Mouse (Mus musculus): ENCODE results near the gene Csn3. TPM values are rescaled to one million over a fixed set of nuclear protein-coding genes. Genes with fewer than 3 reads are reported as not detected.

The Csn3 gene
- 0.13 and 0.37 TPM in 2 replicates for polyA plus RNA-seq (2015; fragmentation: Nextera tagmentation; extraction: Ambion mirVana)

GRCm38 (mm10) chr5:87925372-87925771, at the start of gene Csn3:
Csn3 (plus strand) TSS chr5:87925579.
- Histone ChIP-seq H3K4me2 (replicated peaks) (no peak within 1 kb of the TSS), H3K27ac (no peak within 1 kb of the TSS), H3K27me3 (replicated peaks) (no peaks in the 10 kb centered on the region), H3K4me3 (replicated peaks) (no peak within 1 kb of the TSS), H3K4me1 (replicated peaks) (no peaks in the 10 kb centered on the region), H3K9ac (no peak within 1 kb of the TSS), H3K9me3 (no peaks in the 10 kb centered on the region), H3K36me3 (no peaks in the 10 kb centered on the region)
- whole genome bisulfite sequencing: 42% methylated on average over 5 of the region's 5 CpGs
- ATAC-seq: no peak

DNA sequence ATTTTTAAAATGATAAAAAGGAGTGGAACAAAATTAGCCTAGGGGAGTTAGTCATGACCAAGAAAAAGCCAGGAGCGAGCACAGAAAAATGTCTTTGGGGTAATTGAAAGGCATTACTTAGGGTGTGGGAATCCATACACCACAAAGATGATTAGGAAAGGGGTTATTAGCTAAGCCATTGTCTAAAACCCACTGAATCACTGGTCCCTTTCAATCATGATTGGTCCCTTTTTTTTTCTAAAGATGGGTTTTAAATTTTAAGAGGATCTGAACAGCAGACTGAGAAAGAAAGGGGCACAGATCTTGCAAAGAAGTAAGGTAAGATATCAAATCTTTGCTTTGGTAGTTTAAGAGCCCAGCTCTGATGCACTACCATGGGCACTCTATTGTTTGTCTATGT, 40.6 kb upstream of the Csn3 start, which contains the start of gene Odam:
Gene Odam, plus strand, starts transcription at position 301 of the 400 bp plus-strand sequence.
- no peak for ATAC-seq
- WGBS: 85% methylated on average over 1 of the region's 1 CpGs
- H3K4me2 ChIP-seq (replicated peaks): no peak within 1 kb of the TSS
- H3K27ac ChIP-seq: no peak within 1 kb of the TSS
- H3K4me1 ChIP-seq (replicated peaks): no peaks in the 10 kb centered on the region
- H3K9me3 ChIP-seq: no peaks in the 10 kb centered on the region
- no peak within 1 kb of the TSS for H3K9ac ChIP-seq
- H3K36me3 ChIP-seq: no peaks in the 10 kb centered on the region
- H3K27me3 ChIP-seq (replicated peaks): no peaks in the 10 kb centered on the region
- no peak within 1 kb of the TSS for H3K4me3 ChIP-seq (replicated peaks)

- Histone ChIP-seq H3K9ac (no peak overlapping the region), H3K4me3 (replicated peaks) (no peak overlapping the region), H3K36me3 (no peaks in the 10 kb centered on the region), H3K9me3 (no peaks in the 10 kb centered on the region), H3K27ac (no peak overlapping the region), H3K4me2 (replicated peaks) (no peak overlapping the region), H3K27me3 (replicated peaks) (no peaks in the 10 kb centered on the region), H3K4me1 (replicated peaks) (no peaks in the 10 kb centered on the region)
- WGBS: 59% methylated on average over 1 of the region's 1 CpGs
- no peak for ATAC-seq
These were observed 6.2 kb downstream of the Csn3 start for GRCm38 (mm10) chr5:87931603-87932002.

DNA sequence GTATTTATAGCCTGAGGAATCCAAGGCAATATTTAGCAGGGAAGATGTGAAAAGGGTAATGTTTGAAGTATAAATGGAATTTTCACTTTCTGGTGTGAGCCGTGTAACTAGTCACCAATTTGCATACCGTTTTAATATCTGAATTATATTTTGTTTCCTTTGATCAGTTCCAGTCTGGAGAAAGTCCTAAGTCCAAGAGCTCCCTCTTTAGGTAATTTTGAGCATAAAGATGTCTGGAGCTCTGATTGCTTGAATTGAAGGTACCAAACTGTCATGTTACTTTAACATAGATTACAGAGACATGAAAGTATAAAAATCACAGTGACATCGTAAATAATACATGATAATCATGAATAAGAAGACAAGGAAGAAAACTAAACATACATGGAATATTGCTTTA, 15.4 kb downstream of the Csn3 start:
- H3K9me3 ChIP-seq: no peaks in the 10 kb centered on the region
- no peak overlapping the region for H3K4me2 ChIP-seq (replicated peaks)
- no peaks in the 10 kb centered on the region for H3K36me3 ChIP-seq
- no peak overlapping the region for H3K4me3 ChIP-seq (replicated peaks)
- no peaks in the 10 kb centered on the region for H3K27me3 ChIP-seq (replicated peaks)
- H3K4me1 ChIP-seq (replicated peaks): no peaks in the 10 kb centered on the region
- no peak overlapping the region for H3K27ac ChIP-seq
- no peak for ATAC-seq
- 37% methylated on average over 3 of the region's 3 CpGs for WGBS
- no peak overlapping the region for H3K9ac ChIP-seq

- Histone ChIP-seq H3K4me1 (replicated peaks) (no peaks in the 10 kb centered on the region), H3K4me3 (replicated peaks) (no peak overlapping the region), H3K9me3 (no peaks in the 10 kb centered on the region), H3K36me3 (no peaks in the 10 kb centered on the region), H3K27ac (no peak overlapping the region), H3K27me3 (replicated peaks) (no peaks in the 10 kb centered on the region), H3K4me2 (replicated peaks) (no peak overlapping the region), H3K9ac (no peak overlapping the region)
- no peak for ATAC-seq
These were observed 17.1 kb downstream of the Csn3 start for GRCm38 (mm10) chr5:87942515-87942914.

DNA sequence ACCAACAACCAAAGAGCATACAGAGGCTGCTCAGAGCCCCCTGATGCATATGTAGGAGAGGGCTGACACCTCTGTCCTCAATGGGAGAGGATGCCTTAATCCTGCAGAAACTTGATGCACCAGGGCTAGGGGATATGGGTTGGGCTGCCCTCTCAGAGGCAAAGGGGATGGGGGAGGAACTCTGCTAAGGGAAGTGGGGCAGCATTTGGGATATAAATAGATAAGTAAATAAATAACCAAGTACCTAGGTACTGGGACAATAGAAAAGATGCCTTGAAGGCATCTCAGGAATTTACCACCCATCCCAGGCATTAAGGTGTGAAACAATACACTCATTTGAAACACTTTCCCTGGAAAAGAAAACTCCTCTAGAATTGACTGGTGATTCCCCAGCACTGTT, 26.5 kb downstream of the Csn3 start:
- no peak overlapping the region for H3K9ac ChIP-seq
- no peaks in the 10 kb centered on the region for H3K4me1 ChIP-seq (replicated peaks)
- H3K27ac ChIP-seq: no peak overlapping the region
- H3K9me3 ChIP-seq: no peaks in the 10 kb centered on the region
- H3K27me3 ChIP-seq (replicated peaks): no peaks in the 10 kb centered on the region
- no peak for ATAC-seq
- no peaks in the 10 kb centered on the region for H3K36me3 ChIP-seq
- H3K4me2 ChIP-seq (replicated peaks): no peak overlapping the region
- no peak overlapping the region for H3K4me3 ChIP-seq (replicated peaks)

DNA sequence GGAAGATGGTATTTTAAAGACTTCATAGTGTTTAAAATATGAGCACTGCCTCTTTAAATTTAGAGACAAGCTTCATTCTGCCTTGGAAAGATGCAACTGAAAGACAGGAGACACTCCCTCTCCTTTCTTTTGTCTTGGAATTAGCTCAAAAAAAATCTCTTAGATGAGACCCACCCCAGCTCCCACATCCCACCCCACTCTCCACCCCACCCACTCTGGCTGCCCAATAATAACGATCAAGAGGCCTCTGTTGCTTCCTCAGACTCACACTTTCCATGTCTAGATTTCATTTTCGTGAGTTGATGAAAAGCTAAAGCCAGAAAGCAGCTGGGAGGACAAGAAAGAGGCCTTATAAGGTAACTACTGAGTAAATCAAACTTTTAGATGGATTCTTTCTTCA, 43.8 kb downstream of the Csn3 start, which contains the start of the genes 2310003L06Rik and Gm28434:
Gene 2310003L06Rik, plus strand, starts transcription at position 259 of the 400 bp plus-strand sequence.
Gene Gm28434, plus strand, starts transcription at position 317 of the 400 bp plus-strand sequence.
- H3K27me3 ChIP-seq (replicated peaks): no peaks in the 10 kb centered on the region
- no peak within 1 kb of the TSS for H3K27ac ChIP-seq
- H3K4me2 ChIP-seq (replicated peaks): no peak within 1 kb of the TSS
- no peaks in the 10 kb centered on the region for H3K36me3 ChIP-seq
- WGBS: 63% methylated on average over 2 of the region's 2 CpGs
- ATAC-seq: no peak
- H3K9ac ChIP-seq: no peak within 1 kb of the TSS
- H3K4me3 ChIP-seq (replicated peaks): no peak within 1 kb of the TSS
- no peaks in the 10 kb centered on the region for H3K9me3 ChIP-seq
- no peaks in the 10 kb centered on the region for H3K4me1 ChIP-seq (replicated peaks)

DNA sequence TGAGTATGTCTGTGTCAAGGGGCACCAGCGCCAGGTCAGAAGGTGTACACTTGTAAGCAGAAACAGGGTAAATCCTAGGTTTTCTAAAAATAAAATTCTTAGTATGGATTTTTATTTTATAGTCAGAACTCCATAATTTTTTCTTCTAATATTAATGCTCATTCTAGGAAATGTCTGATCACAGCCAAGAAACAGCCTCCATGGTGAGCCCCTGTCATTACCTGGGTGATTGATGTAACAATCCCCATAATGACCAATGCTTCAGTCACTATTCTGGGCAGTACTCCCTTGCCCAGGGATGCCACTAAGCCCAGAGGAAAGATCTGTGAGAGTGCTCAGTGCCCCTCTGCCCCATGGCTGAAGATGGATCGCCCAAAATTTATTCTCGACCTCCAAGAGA, 53.8 kb downstream of the Csn3 start, which contains the start of gene Cabs1:
Gene Cabs1, plus strand, starts transcription at position 301 of the 400 bp plus-strand sequence.
- no peak within 1 kb of the TSS for H3K9ac ChIP-seq
- H3K4me2 ChIP-seq (replicated peaks): no peak within 1 kb of the TSS
- no peak within 1 kb of the TSS for H3K27ac ChIP-seq
- ATAC-seq: no peak
- 86% methylated on average over 3 of the region's 3 CpGs for WGBS
- H3K9me3 ChIP-seq: no peaks in the 10 kb centered on the region
- no peaks in the 10 kb centered on the region for H3K27me3 ChIP-seq (replicated peaks)
- H3K4me1 ChIP-seq (replicated peaks): no peaks in the 10 kb centered on the region
- H3K4me3 ChIP-seq (replicated peaks): no peak within 1 kb of the TSS
- H3K36me3 ChIP-seq: no peaks in the 10 kb centered on the region

Other genes with a start within 250 kb of the Csn3 start
- gene Csn2, start 225.9 kb upstream of the Csn3 start, polyA plus RNA-seq (2015; fragmentation: Nextera tagmentation; extraction: Ambion mirVana): not detected in 2 replicates
- not detected in 2 replicates for gene Csn1s2a, start 151.0 kb upstream of the Csn3 start, polyA plus RNA-seq (2015; fragmentation: Nextera tagmentation; extraction: Ambion mirVana)
- not detected in 2 replicates for gene Csn1s2b, start 117.5 kb upstream of the Csn3 start, polyA plus RNA-seq (2015; fragmentation: Nextera tagmentation; extraction: Ambion mirVana)
- not detected in 2 replicates for gene Prr27, start 99.9 kb upstream of the Csn3 start, polyA plus RNA-seq (2015; fragmentation: Nextera tagmentation; extraction: Ambion mirVana)
- not detected in 2 replicates for gene Odam, start 40.5 kb upstream of the Csn3 start, polyA plus RNA-seq (2015; fragmentation: Nextera tagmentation; extraction: Ambion mirVana)
- gene 2310003L06Rik, start 43.9 kb downstream of the Csn3 start, polyA plus RNA-seq (2015; fragmentation: Nextera tagmentation; extraction: Ambion mirVana): not detected in 2 replicates
- gene Gm28434, start 43.9 kb downstream of the Csn3 start, polyA plus RNA-seq (2015; fragmentation: Nextera tagmentation; extraction: Ambion mirVana): not detected in 2 replicates
- gene Cabs1, start 53.9 kb downstream of the Csn3 start, polyA plus RNA-seq (2015; fragmentation: Nextera tagmentation; extraction: Ambion mirVana): not detected in 2 replicates
- gene Smr3a, start 77.0 kb downstream of the Csn3 start, polyA plus RNA-seq (2015; fragmentation: Nextera tagmentation; extraction: Ambion mirVana): not detected in 2 replicates
- gene Smr2, start 161.0 kb downstream of the Csn3 start, polyA plus RNA-seq (2015; fragmentation: Nextera tagmentation; extraction: Ambion mirVana): not detected in 2 replicates
- gene Gm11116, start 186.0 kb downstream of the Csn3 start, polyA plus RNA-seq (2015; fragmentation: Nextera tagmentation; extraction: Ambion mirVana): not detected in 2 replicates
- gene Gm11115, start 228.5 kb downstream of the Csn3 start, polyA plus RNA-seq (2015; fragmentation: Nextera tagmentation; extraction: Ambion mirVana): not detected in 2 replicates